Mouse (Mus musculus) ES-E14 (cell line): ENCODE data around the gene Myl6b.

Experiments used
- CHD2 ChIP-seq: IDR thresholded peaks from 2 replicates; pipeline ENCODE4 v1.6.1; 2014; ENCODE audit warnings: mild to moderate bottlenecking, low read depth, low read length, inconsistent platforms
- ZC3H11A ChIP-seq: IDR thresholded peaks from 2 replicates; pipeline ENCODE4 v1.6.1; 2012; ENCODE audit warnings: low read depth, mild to moderate bottlenecking, inconsistent platforms, low read length, borderline replicate concordance

- TF ChIP-seq CHD2 (no peak), ZC3H11A (no peak)
Measured at GRCm38 (mm10) chr10:128495270-128495669, 3.2 kb downstream of the Myl6b start.
